23 mouse cellular contexts compared by ENCODE assay signal in the genomic region with DNA sequence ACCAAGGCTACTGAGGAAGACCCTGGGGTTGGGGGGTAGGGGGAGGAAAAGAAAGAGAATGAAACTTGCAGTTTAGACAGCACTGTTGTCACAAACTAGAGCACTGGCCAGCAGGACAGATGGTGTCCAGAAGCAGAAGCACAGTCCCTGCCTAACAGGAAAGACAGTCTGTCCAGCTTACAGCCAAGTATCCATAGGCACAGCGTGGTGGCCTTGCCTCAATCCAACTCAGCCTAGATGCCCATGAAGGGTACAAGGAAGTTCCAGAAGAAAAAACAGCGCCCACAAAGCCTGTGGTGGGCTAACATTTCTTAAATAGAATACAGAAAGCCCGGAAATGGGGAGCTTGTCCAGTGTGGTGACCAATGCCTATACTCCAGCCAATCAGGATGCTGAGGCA. TPM values are rescaled to one million over a fixed set of nuclear protein-coding genes. Genes with fewer than 3 reads are reported as not detected.
DNase-seq lines count a peak whose midpoint lies in the region; ATAC-seq and TF ChIP-seq lines count a peak whose summit lies in the region.
"Had no signal": no experiment of that assay in that cellular context is flagged by ENCODE, and none has a peak within 500 bp of the region (broad histone marks: within the 10 kb centered on the region; RNA-seq: fewer than 3 reads in every experiment).

No protein-coding gene starts in this region.

- DNase-seq in cerebellum, adult 2 months: peak; percentile 65 to 79
- no peak for DNase-seq in cerebellum, adult 9-10 months
- DNase-seq in kidney, postnatal 10 days: peak; percentile 5
- no peak for DNase-seq in kidney, adult 9 months
- peak; percentile 49 to 63 for DNase-seq in cerebellum, postnatal 14 days
- DNase-seq in hindbrain, embryonic 14.5 days (ENCODE audit: low spot score): no peak
- DNase-seq: B cell, adult 2 months; forebrain, postnatal 0 days; heart, postnatal 4 days; kidney, adult 8-10 months; lung, adult 18-20 months; lung, postnatal 10 days; thymus, adult 18-20 months; thymus, postnatal 36 days had no signal

- peaks cover 13% of the 10 kb centered on the region for H3K36me3 ChIP-seq in hindbrain, embryonic 14.5 days (replicated peaks; ENCODE audit: control insufficient read depth, insufficient read depth)

- ATAC-seq in hindbrain, embryonic 14.5 days (ENCODE audit: low FRiP score): no peak
- ATAC-seq: forebrain, postnatal 0 days; hindbrain, embryonic 16.5 days; intestine, embryonic 15.5 days; liver, embryonic 12.5 days; Patski had no signal

- H3K4me3 ChIP-seq in cerebellum, adult 2 months (replicated peaks; ENCODE audit: insufficient read depth, low read depth, low read length): no peak overlapping the region
- H3K4me3 ChIP-seq in brown adipose tissue, adult 24 weeks (ENCODE audit: insufficient read depth, low read depth, low read length): no peak overlapping the region
- H3K4me3 ChIP-seq in hindbrain, embryonic 14.5 days (replicated peaks; ENCODE audit: low read length): no peak overlapping the region
- H3K4me3 ChIP-seq: embryonic facial prominence, embryonic 12.5 days; intestine, embryonic 15.5 days; limb, embryonic 13.5 days; liver, embryonic 12.5 days; midbrain, embryonic 12.5 days had no signal

- H3K4me1 ChIP-seq in cerebellum, adult 2 months (ENCODE audit: control insufficient read depth, insufficient read depth, low read length): peaks cover 81% of the 10 kb centered on the region
- H3K4me1 ChIP-seq in brown adipose tissue, adult 24 weeks (ENCODE audit: control insufficient read depth, insufficient read depth, insufficient read length, low read length): peaks cover 52% of the 10 kb centered on the region
- H3K4me1 ChIP-seq in hindbrain, embryonic 14.5 days (replicated peaks; ENCODE audit: control insufficient read depth, insufficient read depth, low read length): peaks cover 11% of the 10 kb centered on the region

- no peak overlapping the region for H3K4me2 ChIP-seq in hindbrain, embryonic 14.5 days (replicated peaks)
- H3K4me2 ChIP-seq: embryonic facial prominence, embryonic 12.5 days; intestine, embryonic 15.5 days; limb, embryonic 13.5 days; liver, embryonic 12.5 days; midbrain, embryonic 12.5 days had no signal

- TF ChIP-seq CTCF in cerebellum, adult 2 months (IDR thresholded peaks at IDR 0.05; ENCODE audit: borderline replicate concordance, insufficient read depth, low read depth, low read length): no peak

- H3K9me3 ChIP-seq in hindbrain, embryonic 14.5 days (ENCODE audit: control insufficient read depth, low read length): no peaks in the 10 kb centered on the region
- H3K9me3 ChIP-seq: embryonic facial prominence, embryonic 12.5 days; intestine, embryonic 15.5 days; limb, embryonic 13.5 days; midbrain, embryonic 12.5 days had no signal

- no peak overlapping the region for H3K9ac ChIP-seq in hindbrain, embryonic 14.5 days
- H3K9ac ChIP-seq: embryonic facial prominence, embryonic 12.5 days; forebrain, postnatal 0 days; intestine, embryonic 15.5 days; limb, embryonic 13.5 days; liver, embryonic 12.5 days; midbrain, embryonic 12.5 days had no signal

- H3K27me3 ChIP-seq in cerebellum, adult 2 months (ENCODE audit: control insufficient read depth, insufficient read depth, low read length): no peaks in the 10 kb centered on the region
- peaks cover 3% of the 10 kb centered on the region; the same call in 1 of the 2 replicates for H3K27me3 ChIP-seq in hindbrain, embryonic 14.5 days (ENCODE audit: control insufficient read depth, insufficient read depth, low read length)
- H3K27me3 ChIP-seq: CH12.LX; intestine, embryonic 15.5 days; liver, embryonic 12.5 days; Patski had no signal

- WGBS in cerebellum, adult 2 months: 19% methylated on average over 3 of the region's 3 CpGs
- WGBS in hindbrain, embryonic 14.5 days: 88% methylated on average over 3 of the region's 3 CpGs

- peak overlapping the region; percentile 64; the same call in 1 of the 2 replicates for H3K27ac ChIP-seq in cerebellum, adult 2 months (ENCODE audit: insufficient read depth, low read length)
- H3K27ac ChIP-seq in brown adipose tissue, adult 24 weeks (replicated peaks; ENCODE audit: low read depth, low read length): peak overlapping the region; percentile 15; the same call in 1 of the 2 replicates
- H3K27ac ChIP-seq in hindbrain, embryonic 14.5 days: no peak overlapping the region
- H3K27ac ChIP-seq: embryonic facial prominence, embryonic 12.5 days; intestine, embryonic 15.5 days; limb, embryonic 13.5 days; liver, embryonic 12.5 days; midbrain, embryonic 12.5 days had no signal

- no peak for TF ChIP-seq POLR2A in cerebellum, adult 2 months (IDR thresholded peaks at IDR 0.05; ENCODE audit: borderline replicate concordance, insufficient read depth, low read length)

RNA-seq across cellular contexts. Expression of a gene that starts 11.8 kb away (rescaled TPM):
- polyA plus RNA-seq in cerebellum, adult 2 months (2012; rRNA removed): 30.8 and 31.7 TPM in 2 replicates
- polyA plus RNA-seq in brown adipose tissue, adult 24 weeks (2012; ENCODE audit: insufficient read depth, insufficient read length, missing spikeins): 7.9 and 8.2 TPM in 2 replicates
- polyA plus RNA-seq in hindbrain, embryonic 14.5 days (2014; fragmentation: Nextera tagmentation; extraction: Ambion mirVana): 8.8 and 9.1 TPM in 2 replicates

RNA-seq across cellular contexts. Expression of a gene that starts 23.2 kb away (rescaled TPM):
- 17.6 and 19.0 TPM in 2 replicates for polyA plus RNA-seq in cerebellum, adult 2 months (2012; rRNA removed)
- polyA plus RNA-seq in brown adipose tissue, adult 24 weeks (2012; ENCODE audit: insufficient read depth, insufficient read length, missing spikeins): 2.5 and 3.0 TPM in 2 replicates
- 28.7 and 32.3 TPM in 2 replicates for polyA plus RNA-seq in hindbrain, embryonic 14.5 days (2014; fragmentation: Nextera tagmentation; extraction: Ambion mirVana)

Comparison
In these comparisons a context has a peak if more than half of its experiments do, and no peak if none do; other contexts are left out.
1. DNase-seq: peak in cerebellum, adult 2 months (2 of 2), kidney, postnatal 10 days (single experiment) and cerebellum, postnatal 14 days (2 of 2); none in cerebellum, adult 9-10 months (single experiment), kidney, adult 9 months (single experiment) and hindbrain, embryonic 14.5 days (single experiment).